Mouse (Mus musculus) midbrain, embryonic 13.5 days (tissue): ENCODE measurements around the gene Adcyap1r1. TPM values are rescaled to one million over a fixed set of nuclear protein-coding genes. Genes with fewer than 3 reads are reported as not detected.

Experiments
- ATAC-seq: fragments of 200-750 bp; cut with Nextera tagmentation; 2 replicates; pipeline ENCODE4 v1.8.0; 2017; ENCODE audit warnings: mild to moderate bottlenecking, moderate TSS enrichment, moderate library complexity
- H3K27ac ChIP-seq: fragments of 300-500 bp; sonication (generic); 2 replicates; pipeline ENCODE4 v1.5.1; 2015; ENCODE audit warnings: inconsistent platforms, mild to moderate bottlenecking, moderate library complexity
- H3K27me3 ChIP-seq: fragments of 300-500 bp; sonication (generic); 2 replicates; pipeline ENCODE4 v1.6.1; 2015; ENCODE audit warnings: mild to moderate bottlenecking, inconsistent platforms
- H3K36me3 ChIP-seq: fragments of 300-500 bp; sonication (generic); 2 replicates; pipeline ENCODE4 v1.6.1; 2015; ENCODE audit warnings: mild to moderate bottlenecking, inconsistent platforms
- H3K4me1 ChIP-seq: fragments of 300-500 bp; sonication (generic); replicated peaks from 2 replicates; pipeline ENCODE4 v1.6.1; 2015; ENCODE audit warnings: inconsistent platforms
- H3K4me2 ChIP-seq: fragments of 300-500 bp; sonication (generic); replicated peaks from 2 replicates; pipeline ENCODE4 v1.6.1; 2015; ENCODE audit warnings: moderate library complexity, mild to moderate bottlenecking, inconsistent platforms
- H3K4me3 ChIP-seq: fragments of 300-500 bp; sonication (generic); replicated peaks from 2 replicates; pipeline ENCODE4 v1.5.1; 2015; ENCODE audit warnings: mild to moderate bottlenecking, inconsistent platforms
- H3K9ac ChIP-seq: fragments of 300-500 bp; sonication (generic); replicated peaks from 2 replicates; pipeline ENCODE4 v1.6.1; 2015; ENCODE audit warnings: mild to moderate bottlenecking, inconsistent platforms
- H3K9me3 ChIP-seq: fragments of 300-500 bp; sonication (generic); 2 replicates; pipeline ENCODE4 v1.6.1; 2016; ENCODE audit warnings: mild to moderate bottlenecking, inconsistent platforms
- WGBS: fragments of 180-500 bp; shearing (Covaris S2); methylation state at CpG from one replicate; pipeline ENCODE4 v1.1.7; 2015; 5-methylcytosine and 5-hydroxymethylcytosine counted together
- polyA plus RNA-seq: library from polyadenylated mRNA; unstranded; fragments of >200 nt; fragmentation: Nextera tagmentation; extraction: Ambion mirVana; gene quantifications from 2 replicates; pipeline ENCODE4 v1.2.1, GENCODE M21; 2015

The Adcyap1r1 gene
- polyA plus RNA-seq, 1 experiment from 2014 or later, result 33.5 TPM

DNA sequence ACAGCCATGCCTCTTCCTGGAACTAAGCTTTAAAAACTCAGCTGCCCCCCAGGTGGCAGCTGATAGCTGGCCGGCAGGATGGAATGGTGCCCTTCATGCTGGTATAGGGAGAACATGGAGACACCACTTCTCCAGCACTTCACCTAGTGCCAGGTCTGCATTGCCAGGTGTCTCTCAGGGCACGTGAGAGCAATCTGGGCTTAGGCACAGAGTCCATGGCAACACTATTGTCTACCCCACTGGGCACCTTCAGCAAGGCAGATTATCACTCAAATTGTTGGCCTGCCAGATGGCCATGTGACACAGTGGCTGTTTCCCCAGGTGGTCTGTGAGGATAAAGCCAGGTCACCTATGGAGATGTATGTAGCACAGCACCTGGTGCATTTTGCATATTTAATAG lies 20.6 kb downstream of the Adcyap1r1 start:
- no peaks in the 10 kb centered on the region for H3K4me1 ChIP-seq
- H3K27ac ChIP-seq, result no peak overlapping the region
- H3K9ac ChIP-seq, result no peak overlapping the region
- no peaks in the 10 kb centered on the region for H3K27me3 ChIP-seq
- H3K4me3 ChIP-seq, result no peak overlapping the region
- 80% methylated on average over 2 of the region's 2 CpGs for WGBS
- no peak overlapping the region for H3K4me2 ChIP-seq
- H3K9me3 ChIP-seq, result no peaks in the 10 kb centered on the region
- ATAC-seq, result no peak
- H3K36me3 ChIP-seq, result peaks cover 84% of the 10 kb centered on the region

DNA sequence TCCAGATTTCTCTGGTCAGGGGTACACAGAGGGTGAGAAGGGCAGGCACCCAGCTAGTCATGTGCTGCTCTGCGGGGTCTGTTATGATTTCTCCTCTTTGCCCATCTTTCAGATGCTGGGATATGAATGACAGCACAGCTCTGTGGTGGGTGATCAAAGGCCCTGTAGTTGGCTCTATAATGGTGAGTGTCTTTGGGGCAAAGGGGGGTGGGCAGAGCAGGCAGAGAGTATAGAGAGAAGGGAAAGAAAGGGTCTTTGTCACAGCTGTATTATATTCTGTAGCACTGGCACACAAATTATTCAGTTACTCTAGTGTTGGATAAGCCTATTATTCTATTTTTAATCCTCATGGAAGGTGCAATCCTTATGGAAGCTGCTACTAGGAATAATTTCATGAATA lies 29.2 kb downstream of the Adcyap1r1 start:
- no peak overlapping the region for H3K4me3 ChIP-seq

GRCm38 (mm10) chr6:55482471-55482870 lies 30.7 kb downstream of the Adcyap1r1 start:
- ATAC-seq, result no peak
- 86% methylated on average over 1 of the region's 1 CpGs for WGBS
- Histone ChIP-seq H3K4me1 (peaks cover 35% of the 10 kb centered on the region), H3K9ac (no peak overlapping the region), H3K27ac (0 out of 2 replicates have a peak overlapping the region, but pooled peaks have one; percentile 37), H3K9me3 (no peaks in the 10 kb centered on the region), H3K4me3 (no peak overlapping the region), H3K36me3 (peaks cover 55% of the 10 kb centered on the region), H3K27me3 (no peaks in the 10 kb centered on the region), H3K4me2 (no peak overlapping the region)

More for the DNA sequence above, 29.2 kb downstream of the Adcyap1r1 start:
- Histone ChIP-seq H3K9me3 (no peaks in the 10 kb centered on the region), H3K27me3 (no peaks in the 10 kb centered on the region), H3K36me3 (peaks cover 58% of the 10 kb centered on the region), H3K4me2 (no peak overlapping the region), H3K27ac (0 out of 2 replicates have a peak overlapping the region, but pooled peaks have one; percentile 2), H3K4me1 (peaks cover 30% of the 10 kb centered on the region), H3K9ac (no peak overlapping the region)
- peak; percentile 51; the same call in 1 of the 2 replicates for ATAC-seq
- WGBS, result 52% methylated on average over 1 of the region's 1 CpGs

GRCm38 (mm10) chr6:55483360-55483759 lies 31.6 kb downstream of the Adcyap1r1 start:
- Histone ChIP-seq H3K27ac (peak overlapping the region; percentile 82), H3K4me1 (peaks cover 39% of the 10 kb centered on the region), H3K4me2 (no peak overlapping the region), H3K9me3 (no peaks in the 10 kb centered on the region), H3K27me3 (no peaks in the 10 kb centered on the region), H3K4me3 (no peak overlapping the region), H3K36me3 (peaks cover 53% of the 10 kb centered on the region), H3K9ac (no peak overlapping the region)
- WGBS, result 75% methylated on average over 7 of the region's 7 CpGs
- no peak for ATAC-seq

GRCm38 (mm10) chr6:55484224-55484623 lies 32.4 kb downstream of the Adcyap1r1 start:
- Histone ChIP-seq H3K9ac (0 out of 2 replicates have a peak overlapping the region, but pooled peaks have one; percentile 12), H3K27me3 (no peaks in the 10 kb centered on the region), H3K4me3 (no peak overlapping the region), H3K9me3 (no peaks in the 10 kb centered on the region), H3K4me1 (peaks cover 39% of the 10 kb centered on the region), H3K4me2 (no peak overlapping the region), H3K27ac (peak overlapping the region; percentile 82), H3K36me3 (peaks cover 52% of the 10 kb centered on the region)
- WGBS, result 13% methylated on average over 4 of the region's 4 CpGs
- ATAC-seq, result peak; percentile 76

GRCm38 (mm10) chr6:55485216-55485615 lies 33.4 kb downstream of the Adcyap1r1 start:
- Histone ChIP-seq H3K4me3 (no peak overlapping the region), H3K36me3 (peaks cover 44% of the 10 kb centered on the region), H3K4me2 (no peak overlapping the region), H3K9ac (no peak overlapping the region), H3K4me1 (peaks cover 39% of the 10 kb centered on the region), H3K27me3 (no peaks in the 10 kb centered on the region), H3K27ac (0 out of 2 replicates have a peak overlapping the region, but pooled peaks have one; percentile 1), H3K9me3 (no peaks in the 10 kb centered on the region)
- no peak for ATAC-seq
- 71% methylated on average over 4 of the region's 4 CpGs for WGBS

GRCm38 (mm10) chr6:55487726-55488125 lies 35.9 kb downstream of the Adcyap1r1 start:
- WGBS, result 71% methylated on average over 6 of the region's 6 CpGs
- Histone ChIP-seq H3K4me2 (no peak overlapping the region), H3K9me3 (no peaks in the 10 kb centered on the region), H3K4me3 (no peak overlapping the region), H3K9ac (no peak overlapping the region), H3K36me3 (peaks cover 60% of the 10 kb centered on the region), H3K27ac (no peak overlapping the region), H3K27me3 (no peaks in the 10 kb centered on the region), H3K4me1 (peaks cover 37% of the 10 kb centered on the region)
- ATAC-seq, result 0 out of 2 replicates have a peak, but pooled peaks have one; percentile 25

DNA sequence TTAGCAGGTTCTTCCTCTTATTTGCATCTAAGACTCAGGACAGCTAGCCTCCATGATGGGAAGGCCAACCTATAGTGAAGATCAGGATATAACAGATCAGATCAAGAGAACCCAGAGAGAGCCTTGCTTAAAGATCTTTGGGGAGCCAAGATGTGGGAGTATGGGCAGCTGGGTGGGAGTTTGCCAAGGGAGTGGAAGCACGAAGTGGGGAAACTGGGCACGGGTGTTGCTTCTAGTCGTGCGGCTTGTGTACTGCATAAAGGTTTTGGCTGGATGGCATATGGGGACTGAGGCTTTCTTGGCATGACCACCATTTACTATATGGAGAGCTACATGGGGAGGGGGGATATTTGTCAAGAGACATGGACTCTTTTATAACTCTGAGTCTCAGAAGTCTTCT lies 44.4 kb downstream of the Adcyap1r1 start:
- 96% methylated on average over 4 of the region's 4 CpGs for WGBS
- no peak for ATAC-seq

GRCm38 (mm10) chr6:55498753-55499152 lies 47.0 kb downstream of the Adcyap1r1 start:
- no peak overlapping the region for H3K9ac ChIP-seq
- no peak for ATAC-seq
- H3K27me3 ChIP-seq, result no peaks in the 10 kb centered on the region
- no peak overlapping the region for H3K27ac ChIP-seq
- H3K4me3 ChIP-seq, result no peak overlapping the region
- H3K36me3 ChIP-seq, result peaks cover 47% of the 10 kb centered on the region
- no peaks in the 10 kb centered on the region for H3K9me3 ChIP-seq
- H3K4me2 ChIP-seq, result no peak overlapping the region
- H3K4me1 ChIP-seq, result 0 out of 2 replicates have a peak, but pooled peaks cover 5% of the 10 kb centered on the region

More for the DNA sequence above, 44.4 kb downstream of the Adcyap1r1 start:
- 0 out of 2 replicates have a peak, but pooled peaks cover 2% of the 10 kb centered on the region for H3K4me1 ChIP-seq
- H3K27ac ChIP-seq, result no peak overlapping the region
- H3K9me3 ChIP-seq, result no peaks in the 10 kb centered on the region
- H3K4me2 ChIP-seq, result no peak overlapping the region
- no peak overlapping the region for H3K4me3 ChIP-seq
- H3K9ac ChIP-seq, result no peak overlapping the region
- H3K36me3 ChIP-seq, result peaks cover 64% of the 10 kb centered on the region
- H3K27me3 ChIP-seq, result no peaks in the 10 kb centered on the region

GRCm38 (mm10) chr6:55501061-55501460 lies 49.3 kb downstream of the Adcyap1r1 start:
- Histone ChIP-seq H3K4me1 (0 out of 2 replicates have a peak, but pooled peaks cover 5% of the 10 kb centered on the region), H3K4me3 (no peak overlapping the region), H3K27me3 (no peaks in the 10 kb centered on the region), H3K9me3 (no peaks in the 10 kb centered on the region), H3K4me2 (no peak overlapping the region), H3K27ac (no peak overlapping the region), H3K9ac (no peak overlapping the region), H3K36me3 (peaks cover 24% of the 10 kb centered on the region)
- no peak for ATAC-seq
- WGBS, result 63% methylated on average over 6 of the region's 6 CpGs

DNA sequence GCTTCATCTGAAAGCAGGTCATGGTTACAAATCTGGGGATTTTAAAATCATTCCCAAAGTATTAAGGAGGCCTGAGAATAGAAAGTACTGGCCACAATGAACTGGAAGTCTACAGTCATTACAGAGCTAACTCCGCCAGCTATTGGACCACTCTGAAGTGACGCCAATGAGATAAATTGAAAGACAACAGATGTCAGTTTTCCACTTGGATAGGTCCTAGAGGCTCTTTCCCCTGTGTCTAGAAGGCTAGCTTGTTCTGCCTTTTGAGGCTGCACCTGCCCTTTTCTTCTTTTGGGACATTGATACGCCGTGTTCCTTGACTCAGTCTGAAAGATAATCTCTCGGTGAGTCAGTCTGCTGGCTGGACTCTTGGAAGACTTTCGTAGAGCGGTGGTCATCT lies 50.5 kb downstream of the Adcyap1r1 start:
- no peaks in the 10 kb centered on the region for H3K27me3 ChIP-seq
- H3K9ac ChIP-seq, result no peak overlapping the region
- WGBS, result 75% methylated on average over 7 of the region's 7 CpGs
- 0 out of 2 replicates have a peak, but pooled peaks cover 5% of the 10 kb centered on the region for H3K4me1 ChIP-seq
- H3K36me3 ChIP-seq, result peaks cover 12% of the 10 kb centered on the region
- H3K27ac ChIP-seq, result no peak overlapping the region
- ATAC-seq, result no peak
- no peak overlapping the region for H3K4me3 ChIP-seq
- H3K4me2 ChIP-seq, result no peak overlapping the region
- H3K9me3 ChIP-seq, result no peaks in the 10 kb centered on the region

DNA sequence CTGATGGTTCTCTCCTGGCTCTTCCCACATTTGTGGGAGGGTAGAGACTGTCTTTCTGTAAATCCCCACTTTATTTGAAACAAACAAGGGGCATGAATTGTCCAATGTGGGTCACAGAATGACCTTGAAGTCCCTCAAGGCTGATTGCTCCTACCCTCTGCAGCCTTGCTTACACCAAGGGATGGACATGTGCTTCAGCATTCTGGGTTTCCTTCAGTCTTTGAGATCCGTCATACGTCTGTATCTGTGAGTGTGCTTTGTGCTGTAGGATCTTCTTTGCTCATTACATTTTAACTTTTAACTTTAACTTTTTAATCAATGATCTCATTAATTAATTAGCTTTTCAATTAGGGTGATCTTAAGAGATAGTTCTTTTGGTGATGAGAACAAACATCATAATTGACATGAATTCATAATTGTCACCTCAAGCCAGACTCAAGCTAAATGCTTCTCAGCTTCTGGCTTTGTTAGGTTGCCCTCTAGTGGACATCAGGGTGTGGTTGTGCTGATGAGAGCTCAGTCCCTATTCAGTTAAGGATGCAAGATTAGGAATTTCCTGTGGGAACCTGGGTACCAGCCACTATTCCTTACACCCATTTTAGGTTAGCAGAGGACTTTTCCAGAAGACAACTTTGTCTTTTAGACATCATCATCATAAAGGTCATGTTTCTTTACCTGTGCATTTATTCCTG lies 53.2 kb downstream of the Adcyap1r1 start:
- Histone ChIP-seq H3K27ac (no peak overlapping the region), H3K9ac (no peak overlapping the region), H3K36me3 (no peaks in the 10 kb centered on the region), H3K4me3 (no peak overlapping the region), H3K27me3 (no peaks in the 10 kb centered on the region), H3K4me1 (0 out of 2 replicates have a peak, but pooled peaks cover 5% of the 10 kb centered on the region), H3K4me2 (no peak overlapping the region), H3K9me3 (no peaks in the 10 kb centered on the region)
- peak; percentile 68; the same call in 1 of the 2 replicates for ATAC-seq
- WGBS, result 93% methylated on average over 2 of the region's 2 CpGs
